Mouse (Mus musculus) G1E (cell line): ENCODE measurements around the gene Trpv6. TPM values are rescaled to one million over a fixed set of nuclear protein-coding genes. Genes with fewer than 3 reads are reported as not detected.

Source experiments
- ATAC-seq: 2 replicates; pipeline ENCODE4 v1.8.0; 2016; ENCODE audit warnings: mild to moderate bottlenecking; ENCODE audit not compliant: insufficient number of reproducible peaks, poor library complexity, low FRiP score, severe bottlenecking; ENCODE audit errors: extremely low read depth
- DNase-seq: peaks from one replicate; pipeline ENCODE4 v3.0.0; 2012; ENCODE audit warnings: low spot score
- H3K27me3 ChIP-seq: 2 replicates; pipeline ENCODE4 v1.6.1; 2012; ENCODE audit warnings: mild to moderate bottlenecking, low read length, inconsistent platforms; ENCODE audit not compliant: insufficient read depth
- H3K36me3 ChIP-seq: replicated peaks from 2 replicates; pipeline ENCODE3; 2012; ENCODE audit warnings: mild to moderate bottlenecking, inconsistent platforms
- H3K4me1 ChIP-seq: 2 replicates; pipeline ENCODE4 v1.6.1; 2012; ENCODE audit warnings: low read depth, low read length, inconsistent platforms, mixed read lengths; ENCODE audit not compliant: insufficient read depth
- H3K4me3 ChIP-seq: 2 replicates; pipeline ENCODE4 v1.5.1; 2012; ENCODE audit warnings: low read depth, mild to moderate bottlenecking, inconsistent platforms, low read length, moderate library complexity, mixed read lengths
- H3K9me3 ChIP-seq: replicated peaks from 2 replicates; pipeline ENCODE4 v1.6.1; 2012; ENCODE audit warnings: inconsistent platforms
- CTCF ChIP-seq: IDR thresholded peaks from 2 replicates; pipeline ENCODE4 v1.5.1; 2012; ENCODE audit warnings: low read depth, low read length, inconsistent platforms, mixed read lengths
- GATA1 ChIP-seq: IDR thresholded peaks from 2 replicates; pipeline ENCODE4 v1.6.1; 2012; ENCODE audit warnings: borderline replicate concordance, low read length, inconsistent platforms, mixed read lengths
- GATA2 ChIP-seq: IDR thresholded peaks from 2 replicates; pipeline ENCODE4 v1.6.1; 2012; ENCODE audit warnings: low read depth, low read length, inconsistent platforms, borderline replicate concordance
- POLR2AphosphoS5 ChIP-seq: IDR thresholded peaks from 2 replicates; pipeline ENCODE4 v1.6.1; 2012; ENCODE audit warnings: low read depth, low read length, inconsistent platforms; ENCODE audit not compliant: insufficient replicate concordance
- TAL1 ChIP-seq: conservative IDR thresholded peaks from 2 replicates; pipeline ENCODE4 v1.6.1; 2012; ENCODE audit warnings: low read depth, low read length, inconsistent platforms, mixed read lengths
- polyA plus RNA-seq: library from polyadenylated mRNA; stranded (reverse); fragments of >175 nt; gene quantifications from 2 replicates; pipeline ENCODE4 v1.2.3, GENCODE M21; 2012
- total RNA-seq, 2 experiments: library from RNA; stranded (forward) in 1 of 2; stranded (reverse) in 1 of 2; fragments of 200-1000 nt in 1 of 2; fragments of >200 nt in 1 of 2; fragmentation: Nextera tagmentation in 1 of 2; gene quantifications; 2 replicates each; pipeline ENCODE4 v1.2.3; 2014 to 2017

Gene Trpv6
- total and polyA plus RNA-seq, 3 experiments, result 0.05 TPM; not detected in 2

GRCm38 (mm10) chr6:41662320-41662719, 26.1 kb upstream of the Trpv6 start:
- TF ChIP-seq POLR2AphosphoS5 (no peak), CTCF (no peak), GATA1 (no peak), GATA2 (no peak), TAL1 (no peak)
- ATAC-seq (no peak), DNase-seq (no peak)
- peaks cover 25% of the 10 kb centered on the region for H3K27me3 ChIP-seq
- H3K4me1 ChIP-seq, result no peaks in the 10 kb centered on the region
- H3K9me3 ChIP-seq, result no peaks in the 10 kb centered on the region
- H3K4me3 ChIP-seq, result no peak overlapping the region
- H3K36me3 ChIP-seq, result no peaks in the 10 kb centered on the region

- no peaks in the 10 kb centered on the region for H3K9me3 ChIP-seq
- H3K4me1 ChIP-seq, result 0 out of 2 replicates have a peak, but pooled peaks cover 2% of the 10 kb centered on the region
- no peak for DNase-seq
- ATAC-seq, result no peak
- H3K36me3 ChIP-seq, result no peaks in the 10 kb centered on the region
- no peak overlapping the region for H3K4me3 ChIP-seq
- peaks cover 13% of the 10 kb centered on the region for H3K27me3 ChIP-seq
- TF ChIP-seq GATA1, result no peak
Observed at GRCm38 (mm10) chr6:41658487-41658886, 22.3 kb upstream of the Trpv6 start.

- TF ChIP-seq TAL1 (no peak), CTCF (no peak), GATA2 (no peak), POLR2AphosphoS5 (no peak), GATA1 (no peak)
- Histone ChIP-seq H3K4me1 (0 out of 2 replicates have a peak, but pooled peaks cover 2% of the 10 kb centered on the region), H3K4me3 (no peak overlapping the region), H3K27me3 (peaks cover 8% of the 10 kb centered on the region), H3K9me3 (no peaks in the 10 kb centered on the region), H3K36me3 (no peaks in the 10 kb centered on the region)
- ATAC-seq (no peak), DNase-seq (no peak)
Observed at GRCm38 (mm10) chr6:41654648-41655047, 18.4 kb upstream of the Trpv6 start.

- no peak for ATAC-seq
- DNase-seq, result no peak
Observed at GRCm38 (mm10) chr6:41653173-41653572, 17.0 kb upstream of the Trpv6 start.

GRCm38 (mm10) chr6:41646672-41647071, 10.5 kb upstream of the Trpv6 start:
- Histone ChIP-seq H3K9me3 (no peaks in the 10 kb centered on the region), H3K27me3 (peaks cover 16% of the 10 kb centered on the region; the same call in 1 of the 2 replicates), H3K36me3 (no peaks in the 10 kb centered on the region), H3K4me1 (no peaks in the 10 kb centered on the region), H3K4me3 (no peak overlapping the region)
- DNase-seq (no peak), ATAC-seq (no peak)
- no peak for TF ChIP-seq GATA1
- no peak for TF ChIP-seq TAL1
- TF ChIP-seq GATA2, result no peak
- no peak for TF ChIP-seq POLR2AphosphoS5
- no peak for TF ChIP-seq CTCF

More at GRCm38 (mm10) chr6:41653173-41653572, 17.0 kb upstream of the Trpv6 start:
- TF ChIP-seq TAL1 (no peak), CTCF (no peak), POLR2AphosphoS5 (no peak), GATA2 (no peak), GATA1 (no peak)
- Histone ChIP-seq H3K36me3 (no peaks in the 10 kb centered on the region), H3K27me3 (peaks cover 6% of the 10 kb centered on the region), H3K9me3 (no peaks in the 10 kb centered on the region), H3K4me1 (0 out of 2 replicates have a peak, but pooled peaks cover 2% of the 10 kb centered on the region), H3K4me3 (no peak overlapping the region)

GRCm38 (mm10) chr6:41646220-41646619, 10.0 kb upstream of the Trpv6 start:
- ATAC-seq (no peak), DNase-seq (no peak)
- TF ChIP-seq GATA1, result no peak
- TF ChIP-seq POLR2AphosphoS5, result no peak
- no peak for TF ChIP-seq CTCF
- no peak for TF ChIP-seq GATA2
- TF ChIP-seq TAL1, result no peak
- Histone ChIP-seq H3K9me3 (no peaks in the 10 kb centered on the region), H3K27me3 (peaks cover 16% of the 10 kb centered on the region; the same call in 1 of the 2 replicates), H3K36me3 (no peaks in the 10 kb centered on the region), H3K4me1 (no peaks in the 10 kb centered on the region), H3K4me3 (no peak overlapping the region)

GRCm38 (mm10) chr6:41643227-41643626, 7.0 kb upstream of the Trpv6 start:
- DNase-seq, result no peak
- peaks cover 18% of the 10 kb centered on the region for H3K27me3 ChIP-seq
- no peaks in the 10 kb centered on the region for H3K9me3 ChIP-seq
- no peak overlapping the region for H3K4me3 ChIP-seq
- ATAC-seq, result no peak
- H3K36me3 ChIP-seq, result no peaks in the 10 kb centered on the region
- no peaks in the 10 kb centered on the region for H3K4me1 ChIP-seq
- no peak for TF ChIP-seq CTCF
- TF ChIP-seq GATA2, result no peak
- TF ChIP-seq TAL1, result no peak
- TF ChIP-seq POLR2AphosphoS5, result no peak
- no peak for TF ChIP-seq GATA1
